Mouse (Mus musculus): ENCODE measurements around the gene Nek8.

- TF ChIP-seq CTCF (IDR thresholded peaks at IDR 0.05; ENCODE audit: low read depth) (no peak), EP300 (IDR thresholded peaks at IDR 0.05; ENCODE audit: low read depth) (no peak)
These were observed 42.6 kb downstream of the Nek8 start for GRCm38 (mm10) chr11:78133915-78134314.

Measured in liver, postnatal 0 days (tissue).